Mouse (Mus musculus): ENCODE results near the gene Zfp784.
A peak's percentile ranks its signal among the peaks of the same experiment; 100 is the strongest.
"Not testable (repeated sequence)": the region's sequence is repeated elsewhere in the genome, so short reads cannot be mapped to it uniquely, and the experiment has no call there.

Gene Zfp784

GRCm38 (mm10) chr7:5038109-5038732 lies at the start of gene Zfp784:
TSS of gene Zfp784 (minus strand) at chr7:5038446.
- peak; percentile 97 for DNase-seq

DNA sequence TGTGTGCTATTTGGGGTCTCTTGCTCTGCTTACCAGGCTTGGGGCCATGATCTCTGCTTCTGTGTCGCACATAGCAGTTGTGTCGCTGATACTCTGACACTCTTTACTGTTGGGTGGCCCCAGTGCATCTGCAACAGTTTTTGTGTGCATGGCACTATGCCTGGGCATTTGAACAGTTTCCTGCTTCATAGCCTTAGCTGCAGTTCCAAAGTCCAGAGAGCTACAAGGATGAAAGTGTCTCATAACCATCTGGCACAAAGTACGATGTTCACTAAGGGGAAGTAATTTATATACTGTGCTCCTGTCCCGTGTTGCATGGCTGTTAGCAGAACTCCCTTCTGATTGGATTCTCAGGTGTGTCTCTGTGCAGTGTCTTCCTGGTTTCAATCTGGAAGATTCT lies 49.6 kb upstream of the Zfp784 start:
- no peak for DNase-seq

- no peak for DNase-seq
These were observed 48.7 kb upstream of the Zfp784 start for GRCm38 (mm10) chr7:5086921-5087440.

GRCm38 (mm10) chr7:5085512-5085911 lies 47.3 kb upstream of the Zfp784 start:
- DNase-seq, result no peak

DNA sequence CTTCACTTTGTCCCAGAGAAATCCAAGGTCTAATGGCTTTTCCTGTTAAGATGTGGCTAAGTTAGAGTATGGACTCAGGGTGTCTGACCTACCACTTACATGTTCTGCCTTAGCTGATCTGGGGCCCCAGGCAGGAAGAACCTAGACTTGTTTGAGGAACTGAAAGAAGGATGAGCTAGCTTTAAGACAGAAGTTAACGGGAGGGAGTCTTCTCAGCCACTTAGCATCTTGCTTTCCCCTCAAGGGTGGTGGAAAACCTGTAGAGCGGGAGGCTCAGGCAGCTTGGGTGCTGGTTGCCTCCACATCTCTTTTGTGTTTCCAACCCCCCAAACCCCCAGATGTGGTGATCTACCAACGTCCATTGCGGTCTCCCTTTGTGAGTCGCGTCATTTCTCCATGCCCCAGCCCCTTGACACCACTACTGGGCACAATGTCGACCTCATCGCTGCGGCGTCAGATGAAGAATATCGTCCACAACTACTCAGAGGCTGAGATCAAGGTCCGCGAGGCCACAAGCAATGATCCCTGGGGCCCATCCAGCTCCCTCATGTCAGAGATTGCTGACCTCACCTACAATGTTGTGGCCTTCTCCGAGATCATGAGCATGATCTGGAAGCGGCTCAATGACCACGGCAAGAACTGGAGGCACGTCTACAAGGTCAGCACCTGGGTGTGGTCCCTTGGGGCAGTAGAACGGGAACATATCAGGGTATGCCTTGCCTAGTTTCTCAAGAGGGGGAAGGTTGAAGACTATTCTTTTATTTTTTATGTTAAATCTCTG lies 45.3 kb upstream of the Zfp784 start:
- DNase-seq, result no peak

GRCm38 (mm10) chr7:5081939-5082338 lies 43.7 kb upstream of the Zfp784 start:
- no peak for DNase-seq

GRCm38 (mm10) chr7:5081241-5081640 lies 43.0 kb upstream of the Zfp784 start:
- no peak for DNase-seq

DNA sequence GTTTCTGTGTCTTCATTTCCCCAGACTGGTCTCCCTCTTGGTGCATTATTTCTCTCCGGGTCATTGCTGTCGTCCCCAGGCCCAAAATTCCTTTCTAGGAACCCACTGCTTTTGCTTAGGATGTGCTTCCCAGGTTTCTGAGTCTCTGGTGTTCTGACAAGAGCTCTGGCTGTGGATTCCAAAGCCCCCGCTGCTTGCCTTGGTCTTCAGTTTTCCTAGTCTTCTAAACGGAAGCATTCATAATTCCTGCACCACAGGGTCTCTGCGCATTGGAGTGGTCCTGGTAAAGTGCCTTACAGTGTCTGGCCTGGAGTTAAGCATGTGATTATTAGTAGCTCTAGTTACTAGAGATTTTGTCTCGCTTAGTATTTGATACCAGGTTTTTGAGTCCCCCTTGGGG lies 42.6 kb upstream of the Zfp784 start:
- DNase-seq, result no peak

DNA sequence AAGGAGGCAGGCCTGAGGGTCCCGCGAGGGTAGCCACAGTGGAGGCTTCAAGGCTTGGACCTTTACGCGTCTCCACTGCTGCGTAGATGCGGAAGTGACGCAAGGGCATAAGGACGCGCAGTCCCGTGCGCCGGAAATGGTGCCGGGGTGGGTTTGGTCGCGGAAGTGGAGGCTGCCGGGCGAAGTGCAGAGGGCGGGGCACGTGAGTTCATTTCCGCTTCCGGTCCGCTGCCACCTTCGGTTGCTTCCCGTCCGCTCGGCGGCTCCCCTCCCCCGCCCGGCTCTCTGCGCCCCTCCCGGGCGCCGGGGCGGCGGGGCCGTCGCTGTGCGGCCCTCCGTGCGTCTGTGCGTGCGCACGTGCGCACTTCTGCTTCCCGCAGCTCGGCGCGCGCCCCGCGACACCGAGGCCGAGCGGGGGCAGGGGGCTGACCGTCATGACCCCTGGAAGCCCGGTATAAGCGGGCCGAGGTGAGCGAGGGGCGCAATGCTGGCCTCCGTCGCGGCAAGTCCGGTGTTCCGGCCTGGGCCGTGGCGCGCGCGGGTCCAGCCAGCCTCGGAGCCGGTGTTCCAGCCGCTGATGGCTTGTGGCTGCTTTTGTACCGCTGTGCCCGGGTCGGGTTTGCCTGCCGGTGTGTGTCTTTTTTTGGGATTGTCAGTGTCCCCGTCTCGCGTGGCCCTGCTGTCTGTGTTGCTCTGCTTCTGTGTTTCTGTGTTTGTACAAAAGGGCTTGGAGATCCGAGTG lies 41.9 kb upstream of the Zfp784 start, which contains the start of gene Epn1:
Gene Epn1 (plus strand): TSS at position 226 of the 742 bp plus-strand sequence.
- peak; percentile 98 to 99 for DNase-seq

DNA sequence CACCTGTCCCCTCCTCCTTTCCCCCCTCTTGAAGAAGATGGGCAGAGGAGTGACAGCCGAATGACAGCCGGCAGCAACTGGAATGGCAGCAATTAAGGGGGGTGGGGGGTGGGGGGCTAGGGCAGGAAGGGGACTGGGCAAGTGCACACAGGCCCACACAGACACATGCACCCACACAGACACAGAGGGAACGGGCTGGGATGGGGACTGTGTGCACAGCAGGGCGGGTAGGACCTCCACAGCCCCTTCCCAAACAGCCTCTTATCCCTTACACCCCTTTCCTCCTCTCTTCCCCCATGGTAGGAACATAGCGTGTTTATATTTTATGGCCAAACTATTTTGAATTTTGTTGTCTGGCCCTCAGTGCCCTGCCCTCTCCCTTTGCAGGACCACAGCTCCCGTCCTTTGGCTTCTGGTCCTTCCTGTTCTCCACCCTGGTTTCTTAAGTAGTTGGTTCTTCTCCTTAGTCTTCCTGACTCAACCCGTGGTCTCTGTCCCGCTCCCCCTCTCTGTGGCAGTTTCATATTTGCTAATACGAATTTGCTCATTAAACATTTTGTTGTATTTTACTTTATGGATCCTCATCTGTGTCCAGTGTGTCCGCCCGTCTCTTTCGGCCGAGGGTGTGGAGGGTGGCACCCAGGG lies 41.2 kb upstream of the Zfp784 start:
- DNase-seq, result not testable (repeated sequence)

- no peak for DNase-seq
These were observed 38.7 kb upstream of the Zfp784 start for GRCm38 (mm10) chr7:5076931-5077330.

- no peak for DNase-seq
These were observed 36.7 kb upstream of the Zfp784 start for GRCm38 (mm10) chr7:5074984-5075383.

DNA sequence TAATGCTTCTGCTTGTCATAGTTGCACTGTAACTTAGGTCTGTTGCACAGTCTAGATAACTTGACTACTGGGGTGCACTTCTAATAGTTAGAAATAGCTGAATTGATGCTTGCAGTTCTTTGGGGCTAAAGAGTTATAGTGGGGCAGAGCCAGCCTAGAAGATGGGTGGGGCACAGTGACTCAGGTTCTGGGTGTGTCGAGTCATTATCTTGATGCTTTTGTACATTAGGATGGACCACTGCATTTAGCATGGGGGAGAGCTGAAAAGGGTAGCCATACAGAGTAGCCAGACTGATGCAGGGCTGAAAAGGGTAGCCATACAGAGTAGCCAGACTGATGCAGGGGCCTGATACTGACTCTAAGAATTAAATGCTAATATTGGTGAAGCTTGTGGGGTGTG lies 35.3 kb upstream of the Zfp784 start:
- DNase-seq, result no peak

- DNase-seq, result no peak
These were observed 26.6 kb upstream of the Zfp784 start for GRCm38 (mm10) chr7:5064886-5065285.

DNA sequence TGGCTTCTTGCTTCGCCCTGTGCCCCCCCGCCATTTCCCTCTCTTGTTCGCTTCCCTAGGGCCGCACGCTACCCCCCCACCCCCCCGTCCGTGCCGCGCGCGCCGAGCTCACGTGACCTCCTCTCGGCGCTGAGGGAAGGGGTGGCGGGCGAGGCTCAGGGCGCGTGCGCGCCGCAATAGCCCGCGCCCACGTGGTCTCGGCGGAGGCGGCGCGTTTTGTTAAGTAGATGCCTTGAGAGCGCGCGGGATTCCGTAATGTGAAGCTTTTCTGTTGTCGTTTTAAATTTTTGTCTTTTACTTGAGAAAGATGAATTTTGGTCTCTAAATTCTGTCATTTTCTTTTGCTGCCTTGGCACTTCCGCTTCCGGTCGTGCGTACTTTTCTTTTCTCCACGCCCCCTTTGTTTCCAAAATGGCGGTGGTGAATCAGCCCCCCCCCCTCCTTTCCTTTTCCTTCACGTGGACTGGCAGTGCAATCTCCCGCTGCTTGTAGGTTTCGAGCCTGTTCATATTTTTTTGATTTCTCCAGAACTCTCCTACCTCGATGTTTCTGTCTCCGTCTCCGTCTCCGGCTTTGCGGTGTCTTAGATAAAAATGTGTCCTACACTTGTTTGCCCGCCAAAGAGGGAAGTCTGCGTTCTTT lies 24.2 kb upstream of the Zfp784 start:
- DNase-seq, result peak; percentile 77 to 85

- peak; percentile 99 for DNase-seq
These were observed 23.6 kb upstream of the Zfp784 start, which contains the start of gene U2af2 for GRCm38 (mm10) chr7:5061774-5062359. TSS of gene U2af2 (plus strand) at chr7:5062143.

DNA sequence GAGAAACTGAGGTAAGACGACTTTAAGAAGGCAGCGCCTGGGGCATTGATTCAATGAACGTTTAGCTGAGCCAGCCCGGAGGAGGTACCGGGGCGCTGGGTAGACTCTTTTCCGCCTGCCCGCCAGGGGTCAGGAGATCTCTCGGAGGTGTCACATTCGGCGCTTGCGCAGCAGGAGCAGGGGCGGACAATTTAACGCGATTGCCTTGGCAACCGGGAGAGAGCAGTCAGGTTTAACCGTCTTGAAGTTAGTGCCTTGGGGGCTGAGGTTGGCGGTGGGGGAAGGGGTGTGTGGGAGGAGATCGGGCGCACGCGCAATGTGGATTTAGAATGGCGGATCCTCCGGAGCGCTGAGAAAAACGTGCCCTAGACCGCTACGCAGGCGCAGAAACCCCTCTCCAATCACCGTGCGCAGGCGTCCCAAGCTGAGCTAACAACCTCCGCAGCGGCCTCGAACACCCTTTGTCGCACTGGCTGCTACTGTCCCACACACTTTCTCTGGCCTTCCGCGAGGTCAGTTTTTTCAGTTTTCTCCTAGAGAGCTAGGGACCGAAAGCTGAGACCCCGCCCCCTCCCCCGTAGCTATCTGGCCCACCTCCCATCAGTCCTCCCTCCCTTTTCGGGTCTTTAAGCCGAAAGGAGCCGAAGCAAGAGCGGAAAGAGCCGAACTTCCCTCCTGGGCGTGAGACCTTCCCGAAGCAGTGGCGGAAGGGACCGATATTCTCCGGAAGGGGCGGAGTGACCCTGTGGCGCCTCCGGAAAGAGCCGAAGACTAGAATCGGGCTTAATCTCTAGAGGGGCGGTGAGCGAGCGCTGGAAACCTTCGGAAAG lies 22.9 kb upstream of the Zfp784 start:
- DNase-seq, result peak; percentile 100

- peak; percentile 95 to 96 for DNase-seq
These were observed 22.0 kb upstream of the Zfp784 start for GRCm38 (mm10) chr7:5060239-5060731.

GRCm38 (mm10) chr7:5059421-5059820 lies 21.2 kb upstream of the Zfp784 start:
- DNase-seq, result peak in 1 of 2 experiments; percentile 26

DNA sequence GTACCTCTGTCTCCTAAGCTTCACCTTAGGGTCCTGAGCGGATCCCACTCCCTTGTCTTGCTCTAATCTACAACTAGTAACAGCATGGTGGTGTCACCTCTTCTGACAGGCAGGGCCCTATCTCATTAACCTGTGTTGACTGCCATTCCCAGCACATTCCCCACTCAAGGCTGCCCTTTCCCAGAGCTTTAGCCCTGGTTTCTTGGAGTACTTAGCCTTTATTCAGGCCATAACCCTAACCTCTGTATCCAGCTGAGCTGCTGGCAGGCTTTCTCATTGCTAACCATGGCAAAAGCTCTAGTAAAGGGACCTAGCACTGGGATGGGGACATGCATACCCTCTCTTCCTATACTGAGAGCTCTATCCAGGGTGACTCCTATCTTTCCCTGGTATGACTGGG lies 20.4 kb upstream of the Zfp784 start:
- peak in 1 of 2 experiments; percentile 33 for DNase-seq

DNA sequence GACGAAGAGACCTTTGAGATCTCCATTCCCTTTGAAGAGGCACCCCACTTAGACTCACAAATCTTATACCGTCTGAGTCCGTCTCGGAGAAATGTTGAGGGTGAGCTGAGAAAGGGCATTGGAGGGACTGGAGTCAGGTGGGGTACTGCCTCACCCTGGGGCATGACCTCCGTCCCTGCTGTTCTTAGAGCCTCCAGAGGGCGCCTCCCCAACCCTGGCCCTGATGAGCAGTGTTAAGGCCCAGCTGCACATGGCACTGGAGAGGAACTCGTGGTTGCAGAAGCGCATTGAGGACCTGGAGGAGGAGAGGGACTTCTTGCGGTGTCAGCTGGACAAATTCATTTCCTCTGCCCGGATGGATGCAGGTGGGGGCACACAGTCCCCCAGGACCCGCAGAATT lies 19.6 kb upstream of the Zfp784 start:
- DNase-seq, result peak; percentile 21 to 30
